Mouse (Mus musculus): Measurements from ENCODE around the gene Erbb4. TPM values are rescaled to one million over a fixed set of nuclear protein-coding genes. Genes with fewer than 3 reads are reported as not detected.
"Not testable (repeated sequence)": the region's sequence is repeated elsewhere in the genome, so short reads cannot be mapped to it uniquely, and the experiment has no call there.

Gene Erbb4
- total RNA-seq, 2 experiments from 2014 or later: 0.18 to 0.39 TPM

DNA sequence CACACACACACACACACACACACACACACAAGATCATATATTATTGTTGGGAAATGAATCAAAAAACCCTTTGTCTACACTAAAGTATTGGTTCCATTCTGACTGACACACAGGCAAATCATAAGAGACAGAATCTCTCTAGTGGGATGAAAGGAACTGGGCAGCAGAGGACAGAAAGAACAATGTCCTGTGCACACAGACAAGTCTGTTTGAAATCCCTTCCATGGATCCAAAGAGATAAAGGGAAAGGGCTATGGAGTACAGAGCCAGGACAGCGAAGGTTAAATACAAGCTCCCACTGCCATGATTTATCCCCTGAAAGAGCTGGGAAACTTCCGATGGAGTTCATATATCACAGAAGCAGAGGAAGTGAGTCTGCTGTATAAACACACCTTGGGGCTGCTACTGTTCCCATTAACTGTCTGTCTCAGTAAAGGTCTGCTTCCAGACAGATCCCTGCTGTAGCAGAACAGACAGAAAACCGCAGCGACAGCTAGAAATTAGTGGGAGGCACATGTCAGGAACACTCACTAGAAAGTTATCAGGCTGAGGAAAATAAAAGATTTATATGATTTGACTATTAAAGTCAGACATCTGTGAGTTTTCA, 320.3 kb downstream of the Erbb4 start:
- DNase-seq: no peak
- no peak for TF ChIP-seq CTCF (IDR thresholded peaks at IDR 0.05)
- intact Hi-C loops (cut with DNase I): no loop called here
- Histone ChIP-seq H3K27ac (no peak overlapping the region), H3K4me3 (no peak overlapping the region)

DNA sequence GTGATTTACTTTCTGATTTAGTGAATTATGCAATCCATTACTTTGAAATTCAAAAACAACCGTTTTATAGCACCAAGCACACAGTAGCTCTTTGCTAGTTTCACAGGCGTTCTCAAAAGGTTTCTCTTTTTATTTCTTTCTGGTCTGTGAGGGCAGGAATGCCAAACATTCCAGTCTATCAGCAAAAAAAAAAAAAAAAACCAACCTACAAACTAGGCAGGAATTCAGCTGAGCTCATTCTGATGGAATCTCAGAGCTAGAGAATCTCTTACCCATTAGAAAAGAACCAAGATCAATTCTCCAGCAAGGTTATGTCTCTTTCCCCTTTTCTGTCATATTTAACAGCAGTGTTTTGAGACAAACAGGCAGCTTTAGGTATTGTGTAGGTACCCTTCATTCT, 327.2 kb downstream of the Erbb4 start:
- Histone ChIP-seq H3K27ac (no peak overlapping the region), H3K4me3 (no peak overlapping the region)
- intact Hi-C loops (cut with DNase I): no loop called here
- no peak for TF ChIP-seq CTCF (IDR thresholded peaks at IDR 0.05)
- no peak for DNase-seq

DNA sequence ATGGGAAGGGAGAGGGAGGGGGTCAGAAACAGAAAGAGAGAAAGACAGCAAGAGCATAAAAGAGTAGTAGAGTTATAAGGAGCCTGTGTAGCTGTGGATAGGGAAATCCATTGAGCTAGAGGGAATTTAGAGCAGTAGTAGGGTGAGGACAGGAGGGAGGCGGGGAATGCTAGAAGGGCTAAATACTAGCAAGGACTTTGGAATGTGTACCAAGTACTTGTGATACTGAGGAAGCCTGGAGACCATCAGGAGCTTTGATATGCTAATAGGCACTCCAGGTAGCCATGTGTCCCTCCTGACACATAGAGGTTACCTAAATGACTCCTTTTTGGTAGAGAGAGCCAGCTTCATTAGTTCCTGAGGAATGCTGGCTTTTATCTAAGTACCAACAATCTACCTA, 327.8 kb downstream of the Erbb4 start:
- H3K4me3 ChIP-seq: no peak overlapping the region
- H3K27ac ChIP-seq: no peak overlapping the region
- no peak for DNase-seq
- intact Hi-C loops (cut with DNase I): no loop called here
- no peak for TF ChIP-seq CTCF (IDR thresholded peaks at IDR 0.05)

DNA sequence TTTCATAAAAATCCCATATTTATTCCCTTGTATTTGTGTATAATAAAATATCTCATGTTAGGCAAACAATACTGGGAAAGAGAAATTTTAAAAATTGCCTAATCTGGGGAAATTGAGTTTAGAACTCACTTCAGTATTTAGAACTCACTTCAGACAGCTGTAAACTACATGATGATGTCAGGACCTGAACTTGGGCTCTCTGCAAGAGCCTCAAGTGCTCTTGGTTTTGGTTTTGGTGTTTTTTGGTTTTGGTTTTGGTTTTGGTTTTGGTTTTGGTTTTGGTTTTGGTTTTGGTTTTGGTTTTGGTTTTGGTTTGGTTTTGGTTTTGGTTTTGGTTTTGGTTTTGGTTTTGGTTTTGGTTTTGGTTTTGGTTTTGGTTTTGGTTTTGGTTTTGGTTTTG, 341.8 kb downstream of the Erbb4 start:
- DNase-seq; H3K27ac ChIP-seq; H3K4me3 ChIP-seq; intact Hi-C loops (cut with DNase I): not testable (repeated sequence)

DNA sequence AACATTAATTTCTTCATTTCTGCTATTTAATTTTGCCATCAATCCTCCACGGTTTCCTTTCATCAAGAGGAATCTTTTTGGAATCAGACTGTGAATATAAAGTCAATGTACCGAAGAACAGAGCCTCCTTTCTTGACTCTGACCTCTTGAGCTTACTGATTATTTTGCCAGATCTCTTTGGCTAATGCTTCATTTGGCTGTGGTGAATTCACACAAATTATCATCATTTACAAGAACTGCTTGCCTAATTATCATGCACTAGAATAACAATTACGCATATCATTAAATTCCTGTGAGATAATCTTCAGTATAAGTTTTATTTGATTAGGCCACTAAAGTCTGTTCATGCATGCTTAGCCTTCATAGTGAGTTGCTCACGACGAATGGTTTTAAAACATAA, 345.4 kb downstream of the Erbb4 start:
- Histone ChIP-seq H3K27ac (no peak overlapping the region), H3K4me3 (no peak overlapping the region)
- no peak for DNase-seq
- no peak for TF ChIP-seq CTCF (IDR thresholded peaks at IDR 0.05)
- intact Hi-C loops (cut with DNase I): no loop called here

DNA sequence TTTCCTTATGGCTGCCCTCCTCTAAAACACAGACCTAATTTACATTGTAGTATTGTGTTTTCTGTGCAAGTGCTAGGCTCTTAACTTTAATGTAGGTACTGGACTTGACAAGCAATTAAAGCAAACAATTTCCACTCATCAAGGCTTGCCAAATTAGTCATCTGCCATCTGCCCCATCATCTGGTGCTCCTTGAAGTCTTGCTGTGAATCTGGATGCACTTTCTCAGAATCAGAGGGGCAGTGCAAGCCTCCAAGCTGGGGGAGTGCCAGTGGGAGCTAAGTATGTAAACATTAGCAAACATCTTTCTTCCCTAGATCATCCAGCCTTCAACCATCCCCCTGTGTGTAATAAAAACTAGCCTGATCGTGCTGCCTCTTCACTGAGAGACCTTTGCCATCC, 358.9 kb downstream of the Erbb4 start:
- no peak for TF ChIP-seq CTCF (IDR thresholded peaks at IDR 0.05)
- H3K27ac ChIP-seq: no peak overlapping the region
- H3K4me3 ChIP-seq: no peak overlapping the region
- DNase-seq: no peak
- intact Hi-C loops (cut with DNase I): no loop called here

DNA sequence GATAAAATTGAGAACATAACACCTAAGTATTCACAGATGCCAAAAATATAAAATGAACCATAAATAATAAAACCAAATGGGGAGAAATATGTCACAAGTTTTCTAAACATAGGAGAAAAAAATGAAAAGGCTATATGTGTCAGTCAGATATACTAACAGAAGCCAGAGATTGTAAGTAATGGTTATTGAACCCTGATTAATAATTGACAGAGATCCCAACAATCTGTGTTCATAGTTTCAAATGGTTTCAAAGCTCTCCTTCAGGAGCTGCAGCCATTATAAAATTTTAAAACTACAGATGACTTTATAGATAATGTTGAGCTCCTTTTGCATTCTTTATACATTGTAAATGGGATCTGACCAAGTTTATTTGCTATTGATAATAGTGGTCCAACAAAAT, 426.4 kb downstream of the Erbb4 start:
- Histone ChIP-seq H3K4me3 (no peak overlapping the region), H3K27ac (no peak overlapping the region)
- TF ChIP-seq CTCF (IDR thresholded peaks at IDR 0.05): no peak
- intact Hi-C loops (cut with DNase I): no loop called here
- DNase-seq: no peak

DNA sequence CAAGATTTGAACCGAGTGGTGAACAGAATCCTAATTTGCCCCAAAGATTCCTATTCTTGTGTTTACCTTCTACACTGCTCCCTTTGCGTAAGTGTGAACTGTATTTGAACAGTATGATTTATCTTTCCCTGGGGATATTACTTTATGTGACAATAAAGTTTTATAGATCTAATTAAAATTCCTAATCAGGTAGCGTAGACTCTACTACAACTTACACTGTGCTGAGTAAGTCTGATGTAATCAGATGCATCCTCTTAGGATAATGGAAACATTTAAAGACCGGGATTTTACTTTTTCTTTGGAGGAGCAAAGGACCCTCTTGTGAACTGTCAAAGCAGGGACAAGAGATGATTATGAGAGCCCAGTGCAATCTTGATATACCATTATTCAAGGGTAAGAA, 433.2 kb downstream of the Erbb4 start:
- no peak overlapping the region for H3K4me3 ChIP-seq
- no peak for DNase-seq
- H3K27ac ChIP-seq: no peak overlapping the region
- no peak for TF ChIP-seq CTCF (IDR thresholded peaks at IDR 0.05)
- intact Hi-C loops (cut with DNase I): no loop called here

DNA sequence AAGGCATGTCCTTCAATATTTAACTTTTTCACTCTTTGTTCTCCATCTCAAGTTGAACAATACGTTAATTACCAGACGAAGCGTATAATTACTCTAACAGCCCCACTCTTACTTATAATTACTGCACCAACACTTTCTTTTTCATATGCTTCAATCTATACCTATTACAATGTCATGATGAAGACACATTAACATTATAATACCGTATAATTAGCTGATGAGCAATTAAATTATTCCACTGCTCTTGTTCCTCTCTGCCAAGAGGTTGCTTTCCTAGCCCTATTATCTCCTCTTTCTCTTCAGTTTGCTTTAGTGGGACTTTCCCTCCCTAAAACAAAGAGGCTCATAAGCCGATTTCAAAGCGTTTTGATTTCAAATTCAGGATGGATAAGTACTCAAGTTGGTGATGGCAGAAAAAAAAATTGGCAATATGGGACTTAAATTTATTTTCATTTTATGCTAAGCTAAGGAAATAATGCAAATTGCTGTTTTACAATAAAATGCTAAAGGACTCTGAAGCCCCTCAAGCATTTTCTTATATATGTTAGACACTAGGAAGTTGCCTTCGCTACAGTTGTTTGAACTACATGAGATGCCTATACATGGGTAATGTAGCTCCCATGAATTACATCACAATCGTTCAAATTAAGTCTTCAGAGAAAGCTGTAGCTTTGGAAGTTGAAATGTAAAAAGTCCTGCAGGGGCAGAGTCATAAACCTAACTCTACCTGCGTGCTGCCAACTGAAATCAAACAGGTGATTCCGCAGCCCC, 440.8 kb downstream of the Erbb4 start:
- intact Hi-C loops (cut with DNase I): no loop called here
- Histone ChIP-seq H3K4me3 (no peak overlapping the region), H3K27ac (no peak overlapping the region)
- DNase-seq: no peak
- TF ChIP-seq CTCF (IDR thresholded peaks at IDR 0.05): no peak

DNA sequence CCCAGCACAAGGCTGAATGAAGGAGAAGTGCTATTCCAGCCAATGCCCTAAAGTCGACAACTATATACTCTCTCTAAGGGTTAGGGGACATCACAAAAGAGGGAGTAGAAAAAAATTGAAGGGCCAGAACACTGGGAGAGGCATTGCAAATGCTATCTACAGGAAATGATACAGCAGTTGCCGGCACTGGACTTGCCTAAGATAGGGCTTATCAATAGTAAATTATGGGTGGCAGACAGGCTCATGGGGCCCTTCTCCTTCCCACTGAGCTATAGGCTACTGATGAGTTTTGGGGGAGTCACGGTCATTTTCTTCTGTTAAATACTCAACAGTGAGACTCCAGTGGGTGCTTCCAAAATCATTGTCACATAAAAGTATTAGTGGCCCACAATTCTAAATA, 517.4 kb downstream of the Erbb4 start:
- DNase-seq: no peak
- intact Hi-C loops (cut with DNase I): no loop called here
- Histone ChIP-seq H3K27ac (no peak overlapping the region), H3K4me3 (no peak overlapping the region)
- TF ChIP-seq CTCF (IDR thresholded peaks at IDR 0.05): no peak

DNA sequence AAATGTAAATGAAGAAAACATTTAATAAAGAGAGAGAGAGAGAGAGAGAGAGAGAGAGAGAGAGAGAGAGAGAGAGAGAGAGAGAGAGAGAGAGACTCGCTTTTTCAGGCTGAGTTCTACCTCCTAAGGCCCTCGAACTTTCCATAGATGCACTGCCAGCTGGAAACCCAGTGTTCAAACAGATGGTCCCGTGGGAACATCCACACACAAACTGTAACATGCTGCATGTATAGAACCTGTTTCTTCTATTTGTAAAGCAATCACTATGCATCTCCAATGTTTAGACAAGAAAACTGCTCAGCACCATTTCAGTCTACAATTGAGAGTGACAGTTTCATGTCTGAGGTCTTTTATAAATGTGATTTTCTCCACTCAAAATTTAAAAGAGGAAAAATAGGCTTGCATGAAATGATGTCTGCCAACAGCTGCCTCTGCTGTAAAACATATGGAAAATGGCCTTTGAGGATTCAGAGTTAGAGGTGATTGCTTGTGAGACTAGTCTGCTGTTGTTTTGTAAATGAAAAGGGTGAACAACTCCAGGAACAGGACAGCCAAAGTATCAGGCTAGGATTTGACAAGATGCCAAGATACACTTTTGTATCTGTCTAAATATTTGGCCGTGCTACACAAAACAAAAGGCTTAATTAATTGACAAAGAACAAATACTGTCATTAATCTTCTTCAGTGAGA, 533.9 kb downstream of the Erbb4 start:
- intact Hi-C loops (cut with DNase I): no loop called here
- Histone ChIP-seq H3K27ac (no peak overlapping the region), H3K4me3 (no peak overlapping the region)
- DNase-seq: no peak
- TF ChIP-seq CTCF (IDR thresholded peaks at IDR 0.05): no peak

DNA sequence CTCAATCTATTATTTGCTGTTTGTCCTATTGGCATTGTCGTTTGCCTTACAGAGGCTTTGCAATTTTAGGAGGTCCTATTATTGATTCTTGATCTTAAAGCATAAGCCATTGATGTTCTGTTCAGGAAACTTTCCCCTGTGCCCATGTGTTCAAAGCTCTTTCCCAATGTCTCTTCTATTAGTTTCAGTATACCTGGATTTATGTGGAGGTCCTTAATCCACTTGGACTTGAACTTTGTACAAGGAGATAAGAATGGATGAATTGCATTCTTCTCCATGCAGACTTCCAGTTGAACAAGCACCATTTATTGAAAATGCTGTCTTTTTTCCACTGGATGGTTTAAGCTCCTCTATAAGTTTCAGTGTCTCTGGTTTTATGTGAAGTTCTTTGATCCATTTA, 536.9 kb downstream of the Erbb4 start:
- TF ChIP-seq CTCF (IDR thresholded peaks at IDR 0.05): no peak
- DNase-seq: no peak
- H3K4me3 ChIP-seq: no peak overlapping the region
- H3K27ac ChIP-seq: no peak overlapping the region
- intact Hi-C loops (cut with DNase I): no loop called here

DNA sequence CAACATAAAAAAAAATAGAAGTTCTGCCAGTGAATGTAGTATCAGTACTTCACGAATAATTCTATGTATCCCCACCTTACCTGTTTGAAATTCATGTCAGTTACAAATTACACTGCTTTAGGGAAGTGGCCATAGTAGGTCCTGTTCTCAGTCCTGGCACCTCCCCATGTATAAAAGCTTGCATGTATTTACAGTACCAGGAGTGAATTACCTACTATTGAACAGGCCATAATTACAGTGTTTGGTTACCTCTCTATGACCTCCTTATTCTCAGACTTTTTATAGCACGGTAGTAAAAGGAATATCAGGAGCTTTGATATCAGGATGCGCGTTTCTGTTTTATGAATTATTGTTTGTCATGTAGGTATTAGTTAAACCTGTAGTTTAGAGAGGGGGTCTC, 564.9 kb downstream of the Erbb4 start:
- H3K4me3 ChIP-seq: no peak overlapping the region
- H3K27ac ChIP-seq: no peak overlapping the region
- TF ChIP-seq CTCF (IDR thresholded peaks at IDR 0.05): no peak
- intact Hi-C loops (cut with DNase I): no loop called here
- no peak for DNase-seq

Data from gastrocnemius, adult 2 months (tissue).